Mouse (Mus musculus) myocyte (in vitro differentiated cells): ENCODE measurements at regions not wholly inside any gene's neighbourhood (a gene's known extent, or its start where the extent isn't known, plus 50 kb on each side); places are given as distances from the start of the nearest gene placed in this dataset.

ENCODE experiments used
- MAX ChIP-seq: IDR thresholded peaks from one replicate; pipeline ENCODE4 v1.6.1; 2011; ENCODE audit warnings: low read depth, mild to moderate bottlenecking, control low read depth
- TCF12 ChIP-seq: IDR thresholded peaks from one replicate; pipeline ENCODE4 v1.6.1; 2011; ENCODE audit warnings: mild to moderate bottlenecking, control low read depth; ENCODE audit not compliant: poor library complexity, insufficient read depth, severe bottlenecking
- TCF3 ChIP-seq: IDR thresholded peaks from one replicate; pipeline ENCODE4 v1.6.1; 2011; ENCODE audit warnings: low read depth, control low read depth; ENCODE audit not compliant: insufficient read length

DNA sequence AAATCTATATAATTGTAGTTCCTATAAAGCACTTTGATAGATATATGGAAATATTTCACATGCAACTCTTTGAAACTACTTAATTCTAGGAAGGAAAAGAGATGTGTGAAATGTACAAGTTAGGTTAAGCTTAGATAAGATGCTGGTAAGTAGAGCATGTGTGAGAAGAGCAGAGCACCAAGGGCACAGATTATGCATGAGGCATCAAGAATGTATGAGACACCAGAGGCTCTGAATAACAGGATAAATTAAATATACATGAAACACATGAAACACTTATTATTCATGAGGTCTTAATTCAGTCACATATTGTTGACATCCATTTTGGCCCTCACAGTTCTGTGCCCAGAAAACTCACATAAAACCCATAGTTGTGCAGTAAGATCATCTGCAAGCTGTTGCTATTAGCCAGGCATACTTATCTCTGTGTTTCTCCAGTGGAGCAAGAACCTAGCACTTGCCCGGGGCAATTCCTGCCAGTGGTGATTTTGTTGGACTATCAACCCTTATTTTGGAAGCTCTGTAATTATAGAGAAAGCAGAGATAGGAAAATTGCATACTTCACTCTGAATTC, 556.1 kb downstream of the Plod2 start:
- TF ChIP-seq TCF3 (no peak), TCF12 (no peak), MAX (no peak)
